Mouse (Mus musculus) cerebellum, adult 2 months (tissue): ENCODE results near the gene Gm47791. TPM values are rescaled to one million over a fixed set of nuclear protein-coding genes. Genes with fewer than 3 reads are reported as not detected.

Source experiments
- DNase-seq, 2 experiments: peaks; one replicate each; pipeline ENCODE4 v3.0.0; 2021
- H3K27ac ChIP-seq: fragments of 200-500 bp; 2 replicates; pipeline ENCODE4 v1.5.1; 2012; ENCODE audit warnings: low read length, control low read depth, inconsistent platforms; ENCODE audit not compliant: insufficient read depth
- H3K27me3 ChIP-seq: fragments of 200-500 bp; 2 replicates; pipeline ENCODE4 v1.6.1; 2012; ENCODE audit warnings: inconsistent platforms, mild to moderate bottlenecking, low read length, moderate library complexity; ENCODE audit not compliant: control insufficient read depth, insufficient read depth
- H3K4me1 ChIP-seq: fragments of 200-500 bp; 2 replicates; pipeline ENCODE4 v1.6.1; 2011; ENCODE audit warnings: low read length; ENCODE audit not compliant: control insufficient read depth, insufficient read depth
- H3K4me3 ChIP-seq: fragments of 200-500 bp; replicated peaks from 2 replicates; pipeline ENCODE3; 2011; ENCODE audit warnings: mild to moderate bottlenecking, low read depth, low read length, control low read depth; ENCODE audit not compliant: insufficient read depth
- CTCF ChIP-seq: fragments of 200-500 bp; IDR thresholded peaks from 2 replicates; pipeline ENCODE4 v1.5.1; 2011; ENCODE audit warnings: low read depth, mild to moderate bottlenecking, control low read depth, low read length, moderate library complexity, borderline replicate concordance; ENCODE audit not compliant: insufficient read depth
- POLR2A ChIP-seq: fragments of 200-500 bp; IDR thresholded peaks from 2 replicates; pipeline ENCODE4 v1.6.1; 2011; ENCODE audit warnings: low read length, control low read depth, borderline replicate concordance; ENCODE audit not compliant: insufficient read depth
- WGBS: fragments of 180-500 bp; shearing (Covaris S2); methylation state at CpG from one replicate; pipeline ENCODE4 v1.1.7; 2018; 5-methylcytosine and 5-hydroxymethylcytosine counted together
- polyA plus RNA-seq: library from polyadenylated mRNA; depleted of rRNA; stranded (reverse); fragments of >200 nt; gene quantifications from 2 replicates; pipeline ENCODE4 v1.2.3, GENCODE M21; 2012; rRNA removed

Gene Gm47791
- polyA plus RNA-seq = not detected in 2 replicates

DNA sequence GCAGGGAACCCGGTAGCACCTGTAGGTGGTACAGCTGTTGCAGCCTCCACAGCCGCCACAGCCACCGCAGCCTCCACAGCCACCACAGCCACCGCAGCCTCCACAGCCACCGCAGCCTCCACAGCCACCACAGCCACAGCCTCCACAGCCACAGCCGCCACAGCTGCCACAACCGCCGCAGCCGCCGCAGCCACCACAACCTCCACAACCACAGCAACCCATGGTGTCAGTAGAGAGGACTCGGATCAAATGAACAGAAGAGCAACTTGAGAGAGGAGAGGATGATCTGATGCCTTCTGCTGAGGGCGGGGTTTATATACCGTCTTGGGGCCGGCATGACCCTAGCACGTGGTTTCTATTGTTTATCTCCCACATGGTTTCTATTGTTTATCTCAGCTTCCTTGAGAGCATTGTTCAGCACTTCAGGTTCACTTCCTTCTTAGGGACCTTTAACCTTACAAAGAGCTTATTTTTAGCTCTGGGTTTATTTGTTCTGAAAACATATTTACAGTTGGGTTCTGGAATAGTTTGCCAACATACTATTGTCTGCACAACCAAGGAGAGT is at the start of gene Gm47791:
Gm47791 (minus strand) TSS at position 222 of the 565 bp plus-strand sequence.
- H3K4me3 ChIP-seq = no peak within 1 kb of the TSS
- no peak within 1 kb of the TSS for H3K27ac ChIP-seq
- no peaks in the 10 kb centered on the region for H3K27me3 ChIP-seq
- TF ChIP-seq POLR2A (no peak), CTCF (no peak)
- DNase-seq = no peak
- WGBS = 88% methylated on average over 15 of the region's 15 CpGs
- H3K4me1 ChIP-seq = no peaks in the 10 kb centered on the region; the same call in 1 of the 2 replicates

DNA sequence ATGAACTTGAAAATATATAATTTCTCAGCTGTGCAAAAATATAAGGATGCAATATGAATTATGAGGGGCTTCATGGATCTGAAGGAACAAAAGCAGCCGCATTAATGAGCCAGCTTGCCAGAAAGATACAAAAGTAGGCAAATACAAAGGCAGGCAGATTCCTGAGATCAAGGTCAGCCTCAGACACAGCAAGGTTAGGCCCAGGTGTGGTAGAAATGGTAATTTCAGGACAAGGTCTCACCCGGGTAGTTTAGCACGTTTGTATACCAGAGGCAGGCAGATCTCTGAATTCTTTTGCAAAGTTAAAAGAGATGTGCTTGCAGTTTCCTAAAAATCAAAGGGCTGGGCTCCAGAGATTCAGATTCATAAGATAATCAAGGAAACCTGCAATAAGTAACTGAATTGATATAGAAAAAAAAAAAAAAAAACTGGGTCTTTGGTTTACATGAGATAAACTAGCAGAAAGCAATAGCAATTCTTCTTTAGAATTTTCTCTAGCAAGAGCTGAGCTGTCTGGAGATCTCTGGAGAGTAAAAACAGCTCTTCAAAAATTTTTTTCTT is 49.7 kb upstream of the Gm47791 start:
- TF ChIP-seq CTCF = no peak
- 88% methylated on average over 3 of the region's 3 CpGs for WGBS
- Histone ChIP-seq H3K27ac (no peak overlapping the region), H3K4me1 (no peaks in the 10 kb centered on the region; the same call in 1 of the 2 replicates), H3K27me3 (no peaks in the 10 kb centered on the region), H3K4me3 (no peak overlapping the region)
- no peak for DNase-seq

DNA sequence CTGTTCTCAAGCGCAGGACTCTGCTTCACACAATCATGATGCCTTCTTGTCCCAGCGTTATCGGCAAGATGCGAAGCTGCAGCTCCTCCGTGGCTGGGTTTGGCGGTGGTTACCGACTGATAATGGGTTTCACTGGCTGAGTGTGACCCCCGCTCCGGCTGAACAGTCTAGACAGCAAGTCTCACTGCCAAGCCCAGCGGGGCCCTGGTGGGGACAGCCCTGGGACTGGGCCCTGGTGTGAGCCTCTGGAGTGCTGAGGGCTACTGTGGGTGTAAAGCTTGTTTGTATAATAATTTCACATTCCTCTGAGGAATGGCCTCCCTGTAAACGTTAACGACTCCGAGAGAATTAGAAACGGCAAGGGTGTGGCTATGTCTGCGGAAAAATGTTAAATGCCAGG is 49.1 kb upstream of the Gm47791 start:
- no peak overlapping the region for H3K27ac ChIP-seq
- no peak overlapping the region for H3K4me3 ChIP-seq
- no peaks in the 10 kb centered on the region; the same call in 1 of the 2 replicates for H3K4me1 ChIP-seq
- no peak for DNase-seq
- 55% methylated on average over 15 of the region's 15 CpGs for WGBS
- no peaks in the 10 kb centered on the region for H3K27me3 ChIP-seq
- TF ChIP-seq CTCF = no peak
- TF ChIP-seq POLR2A = no peak

DNA sequence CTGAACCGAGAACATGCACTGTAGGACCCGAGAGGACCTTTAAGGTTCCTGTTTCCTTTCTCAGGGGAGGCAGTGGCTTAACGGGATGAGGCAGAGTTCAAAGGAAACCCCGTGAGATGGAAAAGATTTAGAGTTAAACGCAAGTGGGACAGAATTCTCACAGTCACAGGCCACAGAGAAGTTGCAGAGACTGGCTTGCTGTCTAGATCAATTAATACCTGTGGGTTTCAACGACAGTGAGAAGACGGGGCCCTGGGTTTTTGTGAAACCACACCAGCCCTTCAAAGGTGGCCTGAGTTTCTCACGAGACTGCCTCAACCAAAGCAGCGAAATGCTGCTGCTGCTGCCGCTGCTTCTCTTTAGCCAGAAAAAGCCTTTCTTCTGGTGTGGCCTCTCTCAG is 48.3 kb upstream of the Gm47791 start:
- WGBS = 76% methylated on average over 10 of the region's 10 CpGs
- Histone ChIP-seq H3K27me3 (no peaks in the 10 kb centered on the region), H3K4me3 (no peak overlapping the region), H3K4me1 (no peaks in the 10 kb centered on the region; the same call in 1 of the 2 replicates), H3K27ac (no peak overlapping the region)
- no peak for DNase-seq
- TF ChIP-seq CTCF (no peak), POLR2A (no peak)

DNA sequence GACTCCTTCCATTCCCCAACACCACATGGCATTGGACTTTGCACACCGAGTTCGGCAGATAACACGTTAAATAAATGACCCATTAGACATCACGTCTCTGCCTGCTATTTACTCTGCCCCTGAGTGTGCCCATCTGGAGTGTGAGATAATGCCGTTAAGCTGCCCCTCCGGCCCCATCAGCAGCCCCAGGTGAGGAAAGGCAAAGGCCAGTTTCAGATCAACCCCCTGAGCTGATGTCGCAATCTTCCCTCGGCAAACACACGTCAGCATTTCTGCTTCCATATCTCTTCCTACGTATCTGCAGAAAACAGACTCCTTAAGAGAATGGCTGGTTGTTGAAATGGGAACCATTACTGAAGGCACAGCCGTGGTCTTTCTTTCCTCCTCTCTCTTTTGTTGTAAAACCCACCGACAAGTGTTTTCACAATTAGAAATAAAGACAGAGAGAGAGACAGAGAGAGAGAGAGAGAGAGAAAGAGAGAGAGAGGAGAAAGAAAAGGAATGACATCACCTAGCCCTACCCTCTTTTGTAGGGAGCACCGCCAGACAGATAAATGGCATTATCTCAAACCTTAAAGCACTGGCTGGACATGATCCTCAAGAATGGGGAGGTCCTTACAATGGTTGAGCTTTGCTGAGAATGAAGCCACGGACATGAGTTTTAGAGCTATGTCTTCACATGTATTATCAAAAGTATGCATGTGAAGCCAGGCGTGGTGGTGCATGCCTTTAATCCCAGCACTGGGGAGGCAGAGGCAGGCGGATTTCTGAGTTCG is 45.1 kb upstream of the Gm47791 start:
- DNase-seq = no peak
- 74% methylated on average over 17 of the region's 17 CpGs for WGBS
- TF ChIP-seq CTCF = no peak
- TF ChIP-seq POLR2A = no peak
- Histone ChIP-seq H3K27me3 (no peaks in the 10 kb centered on the region), H3K27ac (no peak overlapping the region), H3K4me3 (no peak overlapping the region), H3K4me1 (no peaks in the 10 kb centered on the region)

DNA sequence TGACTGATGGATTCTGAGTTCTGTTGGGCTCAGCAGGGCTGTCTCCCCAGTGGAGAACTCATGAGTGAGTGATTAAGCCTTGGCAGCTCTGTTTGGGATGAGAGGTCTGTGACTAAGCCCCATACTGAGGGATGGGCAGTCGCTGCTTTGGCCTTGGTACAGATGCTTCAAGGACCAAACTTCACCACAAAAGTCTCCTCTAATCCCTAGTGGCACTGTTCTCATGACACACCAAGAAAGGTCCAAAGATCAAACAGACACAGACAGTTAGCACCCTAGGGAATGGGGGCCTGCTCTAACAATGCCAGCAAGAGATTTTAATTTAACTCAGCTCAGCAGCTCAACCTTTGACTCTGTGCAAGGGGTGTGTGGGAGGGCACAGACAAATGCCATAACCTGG is 40.7 kb upstream of the Gm47791 start:
- TF ChIP-seq CTCF (no peak), POLR2A (no peak)
- 16% methylated on average over 1 of the region's 1 CpGs for WGBS

DNA sequence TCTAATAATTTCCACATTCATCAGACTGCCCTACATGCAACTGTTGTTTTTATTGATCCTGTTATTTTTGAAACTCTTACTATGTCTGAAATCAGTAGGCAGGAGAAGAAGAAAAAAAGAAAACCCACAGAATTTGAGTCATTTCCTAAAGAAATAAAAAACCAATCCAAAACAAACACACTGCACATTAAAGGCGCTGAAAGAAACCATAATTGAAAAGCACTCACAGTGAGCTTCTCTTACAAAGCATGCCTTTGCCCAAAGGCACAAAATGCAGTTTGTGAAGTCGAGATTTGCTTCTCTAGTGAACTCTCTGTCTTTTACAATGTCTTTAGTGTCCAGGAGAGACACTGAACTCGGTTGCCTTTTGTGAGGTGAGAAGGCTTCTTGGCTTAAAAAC is 37.5 kb upstream of the Gm47791 start:
- Histone ChIP-seq H3K27ac (no peak overlapping the region), H3K27me3 (no peaks in the 10 kb centered on the region), H3K4me1 (no peaks in the 10 kb centered on the region), H3K4me3 (no peak overlapping the region)
- WGBS = 76% methylated on average over 3 of the region's 3 CpGs
- no peak for DNase-seq
- TF ChIP-seq CTCF (no peak), POLR2A (no peak)

More for the DNA sequence above, 40.7 kb upstream of the Gm47791 start:
- Histone ChIP-seq H3K4me3 (no peak overlapping the region), H3K27ac (no peak overlapping the region), H3K27me3 (no peaks in the 10 kb centered on the region), H3K4me1 (no peaks in the 10 kb centered on the region)
- DNase-seq = no peak

DNA sequence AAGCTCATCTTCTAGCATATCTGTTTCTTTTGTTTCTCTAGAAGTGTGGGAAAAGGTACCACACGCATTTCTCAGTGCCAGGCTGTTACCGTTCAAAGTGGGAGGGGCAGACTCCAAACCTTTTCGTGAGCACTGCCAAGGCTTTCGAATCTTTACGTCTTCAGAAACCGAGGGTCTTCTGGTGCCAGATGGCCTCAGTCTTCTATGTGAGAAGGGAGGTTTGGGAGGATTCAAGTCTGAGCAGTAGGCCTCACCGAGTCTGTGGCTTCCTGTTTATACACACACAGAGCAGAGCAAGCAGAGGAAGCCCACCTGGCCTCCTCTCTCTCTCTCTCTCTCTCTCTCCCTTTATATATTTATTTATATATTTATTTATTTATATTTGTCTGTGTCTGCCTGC is 36.2 kb upstream of the Gm47791 start:
- 39% methylated on average over 7 of the region's 7 CpGs for WGBS
- DNase-seq = no peak

More for the DNA sequence above, 36.2 kb upstream of the Gm47791 start:
- Histone ChIP-seq H3K27ac (no peak overlapping the region), H3K4me3 (no peak overlapping the region), H3K27me3 (no peaks in the 10 kb centered on the region), H3K4me1 (no peaks in the 10 kb centered on the region)
- TF ChIP-seq POLR2A = no peak
- TF ChIP-seq CTCF = no peak
